Mouse (Mus musculus): ENCODE results near the gene Krba1. TPM values are rescaled to one million over a fixed set of nuclear protein-coding genes. Genes with fewer than 3 reads are reported as not detected.
A peak's percentile ranks its signal among the peaks of the same experiment; 100 is the strongest.

Gene Krba1
- 10 to 100 TPM; 44.0 to 56.6 (median 50.8) TPM for total RNA-seq (2022)

GRCm38 (mm10) chr6:48395105-48396007 lies at the start of gene Krba1:
Gene Krba1 (plus strand): TSS chr6:48395586.
- DNase-seq = peak; percentile 78

- DNase-seq = no peak
These were observed 36.5 kb upstream of the Krba1 start for GRCm38 (mm10) chr6:48358897-48359296.

GRCm38 (mm10) chr6:48366322-48366996 lies 28.9 kb upstream of the Krba1 start:
- DNase-seq = no peak

- DNase-seq = no peak
These were observed 7.2 kb upstream of the Krba1 start for GRCm38 (mm10) chr6:48388221-48388620.

- peak; percentile 63 for DNase-seq
These were observed 1.6 kb upstream of the Krba1 start for GRCm38 (mm10) chr6:48393811-48394210.

GRCm38 (mm10) chr6:48396008-48396595 lies 716 bp downstream of the Krba1 start:
- no peak for DNase-seq

GRCm38 (mm10) chr6:48396686-48397085 lies 1.3 kb downstream of the Krba1 start:
- DNase-seq = peak; percentile 4

- peak; percentile 42 for DNase-seq
These were observed 1.9 kb downstream of the Krba1 start for GRCm38 (mm10) chr6:48397336-48397735.

- no peak for DNase-seq
These were observed 4.5 kb downstream of the Krba1 start for GRCm38 (mm10) chr6:48399906-48400305.

- DNase-seq = no peak
These were observed 8.7 kb downstream of the Krba1 start for GRCm38 (mm10) chr6:48404071-48404470.

- DNase-seq = peak; percentile 6
These were observed 14.4 kb downstream of the Krba1 start for GRCm38 (mm10) chr6:48409726-48410343.

- DNase-seq = no peak
These were observed 15.2 kb downstream of the Krba1 start for GRCm38 (mm10) chr6:48410551-48410950.

- peak; percentile 45 for DNase-seq
These were observed 16.1 kb downstream of the Krba1 start for GRCm38 (mm10) chr6:48411193-48412092.

GRCm38 (mm10) chr6:48412147-48412546 lies 16.8 kb downstream of the Krba1 start:
- no peak for DNase-seq

GRCm38 (mm10) chr6:48412662-48413061 lies 17.3 kb downstream of the Krba1 start:
- DNase-seq = no peak

- peak; percentile 13 for DNase-seq
These were observed 17.7 kb downstream of the Krba1 start for GRCm38 (mm10) chr6:48413081-48413480.

- DNase-seq = no peak
These were observed 19.5 kb downstream of the Krba1 start for GRCm38 (mm10) chr6:48414886-48415285.

GRCm38 (mm10) chr6:48415636-48416035 lies 20.2 kb downstream of the Krba1 start:
- peak; percentile 92 for DNase-seq

GRCm38 (mm10) chr6:48416486-48416885 lies 21.1 kb downstream of the Krba1 start:
- no peak for DNase-seq

GRCm38 (mm10) chr6:48420647-48421046 lies 25.3 kb downstream of the Krba1 start:
- DNase-seq = no peak

GRCm38 (mm10) chr6:48423336-48423735 lies 27.9 kb downstream of the Krba1 start:
- no peak for DNase-seq

- no peak for DNase-seq
These were observed 28.7 kb downstream of the Krba1 start for GRCm38 (mm10) chr6:48424074-48424473.

All from adrenal gland, adult 8-10 months (tissue).